20 mouse cellular contexts compared by ENCODE assay signal in genomic region chr10:71426740-71427139, GRCm38 (mm10).
"Had no signal": no experiment of that assay in that cellular context is flagged by ENCODE, and none has a peak within 500 bp of the region (broad histone marks: within the 10 kb centered on the region; RNA-seq: fewer than 3 reads in every experiment).

No protein-coding gene starts in this region.

- H3K27ac ChIP-seq: limb, embryonic 12.5 days; limb, embryonic 15.5 days; liver, embryonic 14.5 days; macrophage; midbrain, embryonic 12.5 days; midbrain, embryonic 15.5 days; neural tube, embryonic 12.5 days; neural tube, embryonic 15.5 days had no signal

- H3K36me3 ChIP-seq: limb, embryonic 12.5 days; limb, embryonic 15.5 days; midbrain, embryonic 12.5 days; midbrain, embryonic 15.5 days; neural tube, embryonic 12.5 days; neural tube, embryonic 15.5 days had no signal

- DNase-seq: kidney, postnatal 14 days; kidney, postnatal 4 days; left cerebral cortex, postnatal 4 days; liver, postnatal 0 days; lung, embryonic 14.5 days; right cerebral cortex, adult 18-20 months; right cerebral cortex, postnatal 14 days; right cerebral cortex, postnatal 4 days; thymus, postnatal 14 days; thymus, postnatal 4 days had no signal

- H3K27me3 ChIP-seq: limb, embryonic 12.5 days; limb, embryonic 15.5 days; midbrain, embryonic 12.5 days; midbrain, embryonic 15.5 days; neural tube, embryonic 12.5 days; neural tube, embryonic 15.5 days had no signal

- ATAC-seq: liver, postnatal 0 days; lung, postnatal 0 days; midbrain, embryonic 15.5 days had no signal

- H3K4me2 ChIP-seq: limb, embryonic 12.5 days; limb, embryonic 15.5 days; liver, embryonic 11.5 days; lung, embryonic 14.5 days; midbrain, embryonic 12.5 days; midbrain, embryonic 15.5 days; neural tube, embryonic 12.5 days; neural tube, embryonic 15.5 days had no signal

- H3K4me3 ChIP-seq: limb, embryonic 12.5 days; limb, embryonic 15.5 days; midbrain, embryonic 12.5 days; midbrain, embryonic 15.5 days; neural tube, embryonic 12.5 days; neural tube, embryonic 15.5 days had no signal

- H3K9me3 ChIP-seq: limb, embryonic 15.5 days; midbrain, embryonic 12.5 days; midbrain, embryonic 15.5 days; neural tube, embryonic 12.5 days; neural tube, embryonic 15.5 days had no signal

- H3K4me1 ChIP-seq: limb, embryonic 12.5 days; limb, embryonic 15.5 days; midbrain, embryonic 12.5 days; midbrain, embryonic 15.5 days; neural tube, embryonic 12.5 days; neural tube, embryonic 15.5 days had no signal

- H3K9ac ChIP-seq: limb, embryonic 12.5 days; limb, embryonic 15.5 days; liver, embryonic 14.5 days; liver, postnatal 0 days; lung, embryonic 14.5 days; midbrain, embryonic 12.5 days; midbrain, embryonic 15.5 days; neural tube, embryonic 12.5 days; neural tube, embryonic 15.5 days had no signal
